Mouse (Mus musculus): ENCODE data around the gene Klf3.

DNA sequence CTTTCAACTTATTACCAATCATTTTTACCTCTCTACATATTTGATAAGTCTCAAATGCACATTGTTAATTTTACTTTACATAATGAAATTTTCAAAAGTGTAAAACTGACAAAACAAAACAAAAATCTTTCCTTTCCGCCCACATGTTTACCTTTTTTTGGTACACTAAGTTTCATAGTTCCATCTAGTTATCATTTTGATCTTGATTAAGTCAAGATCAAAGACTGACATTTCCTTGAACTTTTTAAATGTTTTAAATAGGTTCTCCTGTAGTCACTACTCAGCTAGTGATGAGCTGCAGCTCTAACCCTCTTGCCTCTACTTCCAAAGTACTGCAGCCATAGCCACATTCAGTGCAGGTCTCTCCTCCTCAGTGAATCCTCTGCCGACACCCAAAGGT, 31.6 kb upstream of the Klf3 start:
- no peak for TF ChIP-seq POLR2A (IDR thresholded peaks at IDR 0.05; ENCODE audit: control insufficient read depth, low read depth, low read length)
- no peak for TF ChIP-seq CTCF (IDR thresholded peaks at IDR 0.05; ENCODE audit: control insufficient read depth, insufficient read depth, insufficient replicate concordance, low read depth, low read length)
